Mouse (Mus musculus) liver, embryonic 15.5 days (tissue): ENCODE measurements at regions not wholly inside any gene's neighbourhood (a gene's known extent, or its start where the extent isn't known, plus 50 kb on each side); places are given as distances from the start of the nearest gene placed in this dataset.

ENCODE experiments used
- ATAC-seq: fragments of 200-750 bp; cut with Nextera tagmentation; 2 replicates; pipeline ENCODE4 v1.8.0; 2017; ENCODE audit warnings: moderate number of reproducible peaks, mild to moderate bottlenecking, moderate library complexity; ENCODE audit not compliant: insufficient read depth
- H3K27ac ChIP-seq: fragments of 300-500 bp; sonication (generic); replicated peaks from 2 replicates; pipeline ENCODE4 v1.5.1; 2015; ENCODE audit warnings: mild to moderate bottlenecking, inconsistent platforms
- H3K27me3 ChIP-seq: fragments of 300-500 bp; sonication (generic); 2 replicates; pipeline ENCODE4 v1.6.1; 2015; ENCODE audit warnings: mild to moderate bottlenecking, inconsistent platforms
- H3K36me3 ChIP-seq: fragments of 300-500 bp; sonication (generic); replicated peaks from 2 replicates; pipeline ENCODE4 v1.6.1; 2015; ENCODE audit warnings: moderate library complexity, mild to moderate bottlenecking, inconsistent platforms
- H3K4me1 ChIP-seq: fragments of 300-500 bp; sonication (generic); replicated peaks from 2 replicates; pipeline ENCODE4 v1.6.1; 2015; ENCODE audit warnings: inconsistent platforms
- H3K4me2 ChIP-seq: fragments of 300-500 bp; sonication (generic); 2 replicates; pipeline ENCODE4 v1.6.1; 2015; ENCODE audit warnings: moderate library complexity, mild to moderate bottlenecking, inconsistent platforms
- H3K4me3 ChIP-seq: fragments of 300-500 bp; sonication (generic); replicated peaks from 2 replicates; pipeline ENCODE4 v1.5.1; 2015; ENCODE audit warnings: mild to moderate bottlenecking, inconsistent platforms
- H3K9ac ChIP-seq: fragments of 300-500 bp; sonication (generic); 2 replicates; pipeline ENCODE4 v1.6.1; 2015; ENCODE audit warnings: moderate library complexity, mild to moderate bottlenecking, inconsistent platforms
- H3K9me3 ChIP-seq: fragments of 300-500 bp; sonication (generic); replicated peaks from 2 replicates; pipeline ENCODE4 v1.6.1; 2016; ENCODE audit warnings: inconsistent platforms
- WGBS: fragments of 180-500 bp; shearing (Covaris S2); methylation state at CpG from one replicate; pipeline ENCODE4 v1.1.7; 2015; ENCODE audit warnings: mixed read lengths; ENCODE audit not compliant: insufficient replicate concordance; 5-methylcytosine and 5-hydroxymethylcytosine counted together

DNA sequence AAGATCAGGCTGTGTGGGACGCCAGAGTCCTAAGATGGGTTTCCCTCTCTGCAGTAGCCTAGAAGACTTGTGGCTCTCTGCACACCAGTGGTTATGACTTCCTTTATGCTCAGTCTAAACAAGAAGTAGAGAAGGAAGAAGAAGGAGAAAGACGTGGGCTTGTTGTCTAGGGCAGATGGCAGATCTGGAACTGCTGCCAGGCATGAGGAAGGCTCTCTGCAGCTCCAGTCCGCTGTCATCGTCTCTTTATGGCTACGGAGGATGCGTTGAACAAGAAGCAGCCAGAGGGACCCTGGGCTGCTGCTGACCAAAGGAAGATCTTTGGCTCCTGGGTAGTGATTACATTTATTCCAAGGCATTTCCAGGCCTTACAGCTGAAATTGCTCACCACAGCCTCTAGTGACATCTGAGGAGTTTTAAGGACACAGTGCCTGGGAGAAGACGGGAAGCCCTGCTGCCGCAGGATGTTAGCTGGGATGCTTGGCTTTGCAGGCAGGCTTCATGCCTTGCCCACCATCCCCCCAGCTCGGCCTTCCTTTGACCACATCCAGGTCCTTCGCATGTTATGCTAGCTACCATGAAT lies 229.6 kb upstream of the Dio3 start:
- no peak for ATAC-seq
- Histone ChIP-seq H3K4me2 (no peak overlapping the region), H3K36me3 (no peaks in the 10 kb centered on the region), H3K4me1 (no peaks in the 10 kb centered on the region), H3K9me3 (no peaks in the 10 kb centered on the region), H3K4me3 (no peak overlapping the region), H3K27ac (no peak overlapping the region), H3K27me3 (no peaks in the 10 kb centered on the region), H3K9ac (no peak overlapping the region)
- 61% methylated on average over 10 of the region's 10 CpGs for WGBS

DNA sequence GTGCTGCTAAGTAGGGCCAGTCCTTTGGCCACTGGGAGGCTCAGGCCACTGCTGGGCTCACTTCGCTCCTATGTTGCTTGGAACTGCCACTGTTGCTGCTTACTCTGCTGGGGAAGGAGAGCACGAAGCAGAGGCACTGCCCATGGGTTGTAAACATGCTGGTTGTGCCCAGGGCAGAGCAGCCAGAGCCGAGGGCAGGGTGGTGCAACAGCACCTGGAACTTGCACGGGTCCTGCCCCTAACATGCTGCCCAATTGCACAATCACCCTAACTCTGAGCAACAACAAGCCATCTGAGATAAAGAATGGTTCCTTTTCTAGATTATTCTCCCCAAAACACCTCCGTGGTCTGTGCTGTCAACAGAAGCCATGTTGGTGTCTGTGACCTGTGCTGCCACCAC lies 219.5 kb upstream of the Dio3 start:
- Histone ChIP-seq H3K4me3 (no peak overlapping the region), H3K27ac (no peak overlapping the region), H3K9me3 (no peaks in the 10 kb centered on the region), H3K27me3 (no peaks in the 10 kb centered on the region), H3K4me1 (no peaks in the 10 kb centered on the region), H3K9ac (no peak overlapping the region), H3K4me2 (no peak overlapping the region), H3K36me3 (no peaks in the 10 kb centered on the region)
- no peak for ATAC-seq
- 46% methylated on average over 5 of the region's 5 CpGs for WGBS

DNA sequence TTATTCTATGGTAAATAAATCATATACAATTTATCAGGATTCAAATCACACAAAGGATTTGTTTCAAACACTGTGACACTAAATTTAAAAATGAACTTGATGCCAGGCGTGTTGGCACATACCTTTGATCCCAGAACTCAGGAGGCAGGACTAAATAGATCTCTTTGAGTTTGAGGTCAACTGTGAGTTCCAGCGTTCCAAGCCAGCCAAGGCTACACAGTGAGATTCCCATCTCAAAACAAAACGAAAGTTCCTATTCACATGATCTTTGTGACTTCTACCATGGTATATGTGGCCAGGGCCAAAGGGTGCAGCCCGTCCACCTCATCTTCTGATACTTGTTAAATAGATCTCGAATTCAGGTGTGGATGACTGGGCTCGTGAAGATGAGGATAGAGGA lies 216.9 kb upstream of the Dio3 start:
- Histone ChIP-seq H3K4me1 (no peaks in the 10 kb centered on the region), H3K4me3 (no peak overlapping the region), H3K9ac (no peak overlapping the region), H3K4me2 (no peak overlapping the region), H3K9me3 (no peaks in the 10 kb centered on the region), H3K27me3 (no peaks in the 10 kb centered on the region), H3K27ac (no peak overlapping the region), H3K36me3 (no peaks in the 10 kb centered on the region)
- WGBS = 58% methylated on average over 6 of the region's 6 CpGs
- ATAC-seq = no peak

DNA sequence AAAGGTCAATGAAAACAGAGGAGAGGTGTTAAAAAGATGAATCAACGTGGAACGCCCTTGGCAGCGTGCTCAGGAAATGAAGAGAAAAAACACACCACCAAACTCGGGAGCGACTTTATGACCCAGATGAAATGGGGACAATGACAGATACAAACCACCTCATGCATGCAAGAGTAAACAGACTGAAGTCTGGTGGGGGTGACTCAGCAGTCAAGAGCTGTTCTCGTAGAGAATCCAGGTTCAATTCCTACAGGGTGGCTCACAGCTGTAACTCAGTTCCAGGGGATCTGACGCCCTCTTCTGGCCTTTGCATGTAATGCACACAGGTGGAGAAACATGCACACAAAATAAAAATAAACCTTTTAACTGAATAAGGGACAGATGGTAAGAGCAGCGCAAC lies 215.9 kb upstream of the Dio3 start:
- H3K9me3 ChIP-seq = no peaks in the 10 kb centered on the region
- H3K4me2 ChIP-seq = no peak overlapping the region
- H3K36me3 ChIP-seq = no peaks in the 10 kb centered on the region
- H3K27me3 ChIP-seq = no peaks in the 10 kb centered on the region
- H3K4me1 ChIP-seq = no peaks in the 10 kb centered on the region
- no peak overlapping the region for H3K27ac ChIP-seq
- WGBS = 47% methylated on average over 8 of the region's 8 CpGs
- H3K9ac ChIP-seq = no peak overlapping the region
- ATAC-seq = no peak
- H3K4me3 ChIP-seq = no peak overlapping the region

DNA sequence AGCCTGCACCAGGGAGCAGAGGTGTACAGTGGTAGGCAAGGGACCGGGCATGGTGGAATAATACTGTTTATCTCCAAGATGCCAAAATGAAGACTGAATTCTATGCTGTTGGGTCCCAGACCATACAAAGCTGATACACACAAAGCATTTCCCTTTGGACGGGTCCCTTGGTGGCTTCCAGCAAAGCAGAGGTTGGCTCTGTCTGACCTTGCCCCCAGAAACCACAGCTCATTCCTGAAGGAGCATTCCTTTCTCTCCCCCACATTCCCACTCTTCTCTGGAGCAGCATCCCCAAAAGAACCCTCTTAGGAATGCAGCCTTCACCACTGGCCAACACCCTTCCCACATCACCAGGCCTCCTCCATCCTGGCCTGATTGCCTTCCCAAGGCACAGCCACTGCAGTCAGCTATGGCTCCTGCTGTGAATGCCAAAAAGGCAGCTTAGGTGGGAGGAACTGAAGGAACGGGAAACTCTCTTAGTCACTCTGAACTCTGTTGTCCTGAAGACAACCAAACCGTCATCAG lies 212.4 kb upstream of the Dio3 start:
- WGBS = 51% methylated on average over 4 of the region's 4 CpGs
- no peaks in the 10 kb centered on the region; the same call in 1 of the 2 replicates for H3K9me3 ChIP-seq
- H3K9ac ChIP-seq = no peak overlapping the region
- no peaks in the 10 kb centered on the region for H3K4me1 ChIP-seq
- no peak overlapping the region for H3K4me3 ChIP-seq
- H3K36me3 ChIP-seq = no peaks in the 10 kb centered on the region
- no peak for ATAC-seq
- H3K27ac ChIP-seq = no peak overlapping the region
- no peaks in the 10 kb centered on the region for H3K27me3 ChIP-seq
- no peak overlapping the region for H3K4me2 ChIP-seq

DNA sequence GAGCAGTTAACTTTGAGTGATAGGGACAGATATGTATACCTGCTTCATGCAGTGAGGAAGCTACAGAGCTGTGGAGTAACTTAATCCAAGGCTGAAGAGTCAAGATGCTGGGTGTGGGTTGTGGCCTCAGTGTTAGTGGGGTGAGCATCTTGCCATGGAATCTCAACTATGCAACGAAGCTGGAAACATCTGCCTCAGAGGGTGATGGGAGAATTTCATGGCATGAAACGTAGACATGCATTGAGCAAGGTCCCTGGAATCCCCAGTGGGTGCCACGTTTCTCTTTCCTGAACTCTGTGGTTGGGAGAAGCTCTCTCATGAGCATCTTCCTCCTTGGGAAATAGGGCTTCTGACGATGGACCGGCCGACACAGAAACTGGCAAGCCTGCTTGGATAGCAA lies 208.4 kb upstream of the Dio3 start:
- Histone ChIP-seq H3K4me2 (no peak overlapping the region), H3K36me3 (no peaks in the 10 kb centered on the region), H3K9me3 (no peaks in the 10 kb centered on the region; the same call in 1 of the 2 replicates), H3K27me3 (no peaks in the 10 kb centered on the region), H3K9ac (no peak overlapping the region), H3K4me1 (no peaks in the 10 kb centered on the region), H3K4me3 (no peak overlapping the region), H3K27ac (no peak overlapping the region)
- ATAC-seq = no peak
- 67% methylated on average over 6 of the region's 6 CpGs for WGBS

DNA sequence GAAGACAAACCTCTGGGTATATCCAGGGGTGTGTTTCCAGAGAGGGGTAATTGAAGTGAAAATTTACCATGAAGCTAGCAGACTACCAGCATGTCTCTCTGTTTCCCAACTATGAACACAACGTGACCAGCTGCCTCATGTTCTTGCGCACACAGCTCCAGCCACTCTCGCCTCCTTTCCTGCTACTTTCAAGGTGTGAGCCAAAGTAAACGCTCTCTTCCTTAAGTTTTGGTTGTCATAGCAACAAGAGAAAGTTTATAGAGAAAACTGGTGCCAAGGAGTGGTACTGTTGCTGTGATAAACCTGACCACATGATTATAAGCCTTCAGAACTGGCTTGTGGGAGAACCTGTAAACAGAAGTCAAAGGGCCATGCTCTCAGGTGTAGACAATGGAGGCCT lies 207.0 kb upstream of the Dio3 start:
- Histone ChIP-seq H3K27ac (no peak overlapping the region), H3K9ac (no peak overlapping the region), H3K4me2 (no peak overlapping the region), H3K4me3 (no peak overlapping the region), H3K36me3 (no peaks in the 10 kb centered on the region), H3K4me1 (no peaks in the 10 kb centered on the region), H3K27me3 (no peaks in the 10 kb centered on the region), H3K9me3 (no peaks in the 10 kb centered on the region; the same call in 1 of the 2 replicates)
- WGBS = 50% methylated on average over 4 of the region's 4 CpGs
- ATAC-seq = no peak

GRCm38 (mm10) chr12:110074921-110075320 lies 203.9 kb upstream of the Dio3 start:
- H3K36me3 ChIP-seq = no peaks in the 10 kb centered on the region
- H3K9me3 ChIP-seq = no peaks in the 10 kb centered on the region; the same call in 1 of the 2 replicates
- H3K4me2 ChIP-seq = no peak overlapping the region
- H3K9ac ChIP-seq = no peak overlapping the region
- 74% methylated on average over 8 of the region's 8 CpGs for WGBS
- H3K27me3 ChIP-seq = no peaks in the 10 kb centered on the region
- H3K27ac ChIP-seq = no peak overlapping the region
- H3K4me1 ChIP-seq = no peaks in the 10 kb centered on the region
- no peak for ATAC-seq
- H3K4me3 ChIP-seq = no peak overlapping the region

GRCm38 (mm10) chr12:110077211-110077884 lies 201.5 kb upstream of the Dio3 start:
- Histone ChIP-seq H3K9ac (no peak overlapping the region), H3K27me3 (no peaks in the 10 kb centered on the region), H3K9me3 (no peaks in the 10 kb centered on the region), H3K27ac (no peak overlapping the region), H3K4me3 (no peak overlapping the region), H3K36me3 (no peaks in the 10 kb centered on the region), H3K4me2 (no peak overlapping the region), H3K4me1 (no peaks in the 10 kb centered on the region)
- 49% methylated on average over 6 of the region's 6 CpGs for WGBS
- ATAC-seq = no peak

DNA sequence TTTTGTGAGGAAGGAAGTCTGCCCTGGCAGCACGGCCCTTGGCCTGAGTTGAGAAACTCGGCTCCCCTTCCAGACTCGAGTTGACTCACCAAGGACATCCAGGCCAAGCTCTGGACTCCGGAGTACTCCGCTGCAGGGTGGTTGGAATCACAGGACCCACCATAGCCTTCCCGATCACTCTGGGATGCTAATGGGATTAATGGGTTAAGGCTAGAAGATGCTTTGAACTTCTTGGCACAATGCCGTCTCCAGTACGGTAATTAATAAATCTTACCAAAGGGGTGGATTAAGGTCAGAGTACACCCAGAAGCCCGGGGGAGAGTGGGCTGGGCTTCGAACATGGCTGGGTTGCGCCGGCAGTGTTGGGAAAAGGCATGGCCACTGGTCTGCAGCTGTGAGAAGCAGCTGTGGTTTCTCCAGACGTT lies 200.8 kb upstream of the Dio3 start:
- WGBS = 60% methylated on average over 13 of the region's 13 CpGs
- Histone ChIP-seq H3K9ac (no peak overlapping the region), H3K27ac (no peak overlapping the region), H3K9me3 (no peaks in the 10 kb centered on the region), H3K36me3 (no peaks in the 10 kb centered on the region), H3K27me3 (no peaks in the 10 kb centered on the region), H3K4me3 (no peak overlapping the region), H3K4me2 (no peak overlapping the region), H3K4me1 (no peaks in the 10 kb centered on the region)
- no peak for ATAC-seq

- H3K27ac ChIP-seq = no peak overlapping the region
- H3K27me3 ChIP-seq = no peaks in the 10 kb centered on the region
- no peak for ATAC-seq
- no peaks in the 10 kb centered on the region for H3K36me3 ChIP-seq
- no peaks in the 10 kb centered on the region for H3K9me3 ChIP-seq
- H3K9ac ChIP-seq = no peak overlapping the region
- no peak overlapping the region for H3K4me2 ChIP-seq
- H3K4me3 ChIP-seq = no peak overlapping the region
- 69% methylated on average over 3 of the region's 3 CpGs for WGBS
- H3K4me1 ChIP-seq = no peaks in the 10 kb centered on the region
Measured at GRCm38 (mm10) chr12:110081831-110082615, 196.8 kb upstream of the Dio3 start.
